Mouse (Mus musculus): ENCODE measurements around the gene Sgcd.
"Not testable (repeated sequence)": the region's sequence is repeated elsewhere in the genome, so short reads cannot be mapped to it uniquely, and the experiment has no call there.

The Sgcd gene

GRCm38 (mm10) chr11:47777226-47777915 is 211.4 kb downstream of the Sgcd start:
- no peak for DNase-seq (ENCODE audit: extremely low read depth, insufficient read length, low spot score)

GRCm38 (mm10) chr11:47776019-47776418 is 212.8 kb downstream of the Sgcd start:
- no peak for DNase-seq (ENCODE audit: extremely low read depth, insufficient read length, low spot score)

DNA sequence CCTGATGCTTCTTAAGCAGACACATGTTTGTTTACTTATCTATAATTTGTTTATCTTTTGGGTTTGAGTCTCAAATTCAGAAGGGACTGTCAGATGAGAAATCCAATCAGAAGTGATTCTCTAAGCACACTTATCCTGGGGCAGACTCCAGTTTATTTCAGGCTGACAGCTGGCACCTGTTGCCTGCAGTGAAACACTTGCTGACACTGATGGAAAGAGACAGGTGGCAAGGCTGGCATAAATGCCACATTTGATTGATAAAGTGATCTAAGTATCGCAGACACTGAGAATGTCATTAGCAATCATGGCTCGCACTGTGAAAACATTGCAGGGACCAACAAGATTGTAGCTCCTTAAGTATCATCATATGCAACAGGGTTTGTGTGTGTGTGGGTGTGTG is 222.9 kb downstream of the Sgcd start:
- no peak for DNase-seq (ENCODE audit: extremely low read depth, insufficient read length, low spot score)

DNA sequence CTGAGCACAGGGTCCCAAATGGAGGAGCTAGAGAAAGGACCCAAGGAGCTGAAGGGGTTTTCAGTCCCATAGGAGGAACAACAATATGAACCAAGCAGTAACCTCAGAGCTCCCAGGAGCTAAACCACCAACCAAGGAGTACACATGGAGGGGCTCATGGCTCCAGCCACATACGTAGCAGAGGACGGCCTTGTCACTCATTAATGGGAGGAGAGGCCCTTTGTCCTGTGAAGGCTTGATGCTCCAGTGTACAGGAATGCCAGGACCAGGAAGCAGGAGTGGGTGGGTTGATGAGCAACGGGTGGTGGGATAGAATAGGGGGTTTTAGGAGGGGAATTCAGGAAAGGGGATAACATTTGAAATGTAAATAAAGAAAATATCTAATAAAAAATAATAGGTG is 225.2 kb downstream of the Sgcd start:
- not testable (repeated sequence) for DNase-seq (ENCODE audit: extremely low read depth, insufficient read length, low spot score)

DNA sequence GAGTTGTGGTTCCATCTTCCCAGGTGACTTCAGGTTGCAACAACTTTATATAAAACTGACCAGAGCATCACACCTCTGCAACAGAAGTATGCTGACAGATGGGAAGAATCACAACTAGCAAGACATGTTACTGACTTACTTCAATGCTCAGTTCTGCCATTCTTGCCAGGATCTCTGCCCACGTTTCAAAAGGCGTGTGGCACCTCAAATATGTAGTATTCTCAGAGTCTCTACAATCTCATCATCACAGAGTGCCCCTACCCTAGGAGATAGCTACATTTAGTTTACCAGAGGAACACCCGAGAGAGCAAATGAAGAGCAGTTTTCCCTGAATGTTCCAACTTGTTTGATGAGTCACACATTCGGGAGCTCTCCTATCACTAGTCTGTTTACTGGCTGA is 229.8 kb downstream of the Sgcd start:
- DNase-seq (ENCODE audit: extremely low read depth, insufficient read length, low spot score) = no peak

DNA sequence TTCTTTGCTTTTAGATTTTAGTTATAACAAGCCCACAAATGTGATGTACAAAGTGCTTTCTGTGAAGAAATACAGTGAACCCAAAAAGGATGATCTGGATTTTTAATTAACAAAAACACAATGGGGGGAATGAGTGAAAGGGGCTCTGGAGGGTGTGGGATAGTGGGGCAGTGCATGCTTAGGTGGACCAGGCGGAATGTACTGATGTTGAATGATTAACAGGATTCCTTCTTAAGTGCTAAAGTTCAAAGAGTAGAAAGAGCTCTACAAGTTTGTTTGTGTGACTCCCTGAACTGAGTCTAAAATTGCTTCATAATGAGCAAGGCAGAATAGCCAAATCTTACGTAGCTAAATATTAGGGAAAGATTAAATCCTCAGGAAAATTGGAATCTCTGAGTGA is 246.0 kb downstream of the Sgcd start:
- DNase-seq (ENCODE audit: extremely low read depth, insufficient read length, low spot score) = no peak

DNA sequence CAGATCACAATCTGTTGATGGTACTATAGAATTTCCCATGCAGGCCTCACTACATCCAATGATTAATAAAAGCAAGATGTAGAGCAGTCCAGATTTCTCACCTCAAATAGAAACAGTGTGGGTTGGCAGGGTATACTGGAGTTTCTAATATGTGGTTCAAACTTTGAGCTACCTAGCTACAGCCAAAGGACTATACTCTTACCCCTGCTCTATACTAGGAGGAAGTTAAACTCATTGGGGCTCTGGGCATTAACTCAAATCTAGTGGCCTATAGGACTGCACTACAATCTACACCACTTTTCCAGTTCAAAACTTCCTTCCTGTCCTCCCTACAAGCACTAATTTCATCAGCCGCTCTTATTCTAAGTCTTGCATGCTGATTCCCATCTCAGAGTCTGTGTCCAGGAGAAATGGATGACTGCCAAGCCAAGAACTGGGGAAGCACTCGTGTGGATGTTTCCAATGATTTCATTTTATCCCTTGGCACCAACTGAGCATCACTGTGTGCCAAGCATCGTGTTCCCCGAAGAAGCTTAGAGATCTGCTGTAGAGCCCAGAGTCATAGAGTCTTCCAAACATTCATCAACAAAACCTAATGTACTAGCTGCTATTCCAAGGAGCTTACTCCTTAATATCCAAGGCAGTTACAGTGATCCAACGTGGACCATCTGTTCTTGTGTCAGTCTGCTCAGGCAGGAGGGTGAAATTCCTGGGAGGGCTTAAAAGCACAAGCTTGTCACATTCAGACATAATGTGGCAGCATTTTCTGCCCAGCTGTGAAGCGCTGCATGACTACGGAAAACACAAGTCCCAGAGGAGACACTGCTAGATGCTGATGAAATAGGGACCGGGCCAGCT is 283.6 kb downstream of the Sgcd start:
- DNase-seq (ENCODE audit: extremely low read depth, insufficient read length, low spot score) = no peak

- DNase-seq (ENCODE audit: extremely low read depth, insufficient read length, low spot score) = no peak
Observed at GRCm38 (mm10) chr11:47695611-47696010, 293.2 kb downstream of the Sgcd start.

DNA sequence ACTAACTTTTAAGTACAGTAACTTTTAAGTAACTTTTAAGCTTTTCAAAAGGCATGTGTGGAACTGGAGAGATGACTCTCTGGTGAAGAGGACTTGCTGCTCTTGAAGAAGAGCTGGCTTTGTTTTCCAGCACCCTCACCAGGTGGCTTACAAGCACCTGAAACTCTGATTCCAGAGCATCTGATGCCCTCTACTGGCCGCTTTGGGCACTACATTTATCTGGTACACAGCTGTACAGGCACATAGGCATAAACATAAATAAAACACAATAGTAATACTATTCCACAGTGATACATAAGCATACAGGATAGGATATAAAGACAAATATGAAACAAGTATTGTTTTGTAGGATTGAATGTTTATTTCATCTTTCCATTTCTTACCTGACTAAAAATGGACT is 330.6 kb downstream of the Sgcd start:
- no peak for DNase-seq (ENCODE audit: extremely low read depth, insufficient read length, low spot score)

GRCm38 (mm10) chr11:47645911-47646310 is 342.9 kb downstream of the Sgcd start:
- no peak for DNase-seq (ENCODE audit: extremely low read depth, insufficient read length, low spot score)

DNA sequence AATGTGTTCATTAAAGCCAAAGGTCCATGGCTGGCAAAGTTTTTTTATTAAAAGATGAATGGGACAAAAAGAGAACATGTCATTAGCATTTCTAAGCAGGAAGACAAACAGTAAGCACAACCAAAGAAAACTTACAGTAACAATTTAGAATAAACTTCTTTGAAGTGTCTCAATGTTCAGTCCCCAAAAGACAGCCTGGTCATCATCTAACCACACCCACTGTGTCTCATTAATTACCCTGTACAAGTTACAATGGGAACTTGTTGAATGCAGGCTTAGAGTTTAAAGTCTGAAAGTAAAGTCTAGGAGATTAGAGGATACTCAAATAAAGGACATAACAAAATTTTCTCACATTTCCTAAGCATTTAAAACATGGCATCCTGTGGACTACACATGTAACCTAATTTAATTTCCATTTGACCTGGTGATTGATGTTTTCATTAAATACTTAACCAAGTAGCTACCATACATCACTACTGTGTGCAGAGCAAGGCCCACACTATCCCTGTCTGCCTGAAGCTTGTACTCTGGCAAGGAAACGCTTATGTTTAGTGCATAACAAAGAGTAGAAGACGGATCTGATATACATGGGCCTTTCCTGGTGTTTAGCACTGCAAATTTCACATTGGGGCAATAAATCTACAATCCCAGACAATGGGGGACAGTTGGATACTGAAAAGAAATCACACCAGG is 347.1 kb downstream of the Sgcd start:
- DNase-seq (ENCODE audit: extremely low read depth, insufficient read length, low spot score) = no peak

- DNase-seq (ENCODE audit: extremely low read depth, insufficient read length, low spot score) = no peak
Observed at GRCm38 (mm10) chr11:47640556-47640955, 348.2 kb downstream of the Sgcd start.

GRCm38 (mm10) chr11:47630186-47630585 is 358.6 kb downstream of the Sgcd start:
- DNase-seq (ENCODE audit: extremely low read depth, insufficient read length, low spot score) = no peak

DNA sequence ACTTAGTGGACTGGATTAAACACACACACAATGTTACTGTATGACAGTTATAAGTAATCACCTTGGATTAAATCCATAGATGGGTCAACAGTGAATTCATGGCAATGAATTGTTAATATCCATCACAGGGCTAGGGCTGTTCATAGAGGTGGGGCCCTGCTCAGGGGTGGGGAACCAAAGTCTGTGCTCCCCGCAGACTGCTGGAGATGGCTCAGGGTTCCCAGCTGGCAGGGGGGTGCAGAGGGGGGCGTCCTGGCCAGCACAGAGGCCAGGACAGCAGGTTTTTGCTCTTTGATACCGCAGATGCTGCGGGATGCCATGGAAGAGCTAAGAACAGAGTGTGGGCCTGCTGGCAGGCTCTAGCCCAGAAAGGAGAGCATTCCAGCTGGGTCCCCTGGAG is 378.9 kb downstream of the Sgcd start:
- no peak for DNase-seq (ENCODE audit: extremely low read depth, insufficient read length, low spot score)

DNA sequence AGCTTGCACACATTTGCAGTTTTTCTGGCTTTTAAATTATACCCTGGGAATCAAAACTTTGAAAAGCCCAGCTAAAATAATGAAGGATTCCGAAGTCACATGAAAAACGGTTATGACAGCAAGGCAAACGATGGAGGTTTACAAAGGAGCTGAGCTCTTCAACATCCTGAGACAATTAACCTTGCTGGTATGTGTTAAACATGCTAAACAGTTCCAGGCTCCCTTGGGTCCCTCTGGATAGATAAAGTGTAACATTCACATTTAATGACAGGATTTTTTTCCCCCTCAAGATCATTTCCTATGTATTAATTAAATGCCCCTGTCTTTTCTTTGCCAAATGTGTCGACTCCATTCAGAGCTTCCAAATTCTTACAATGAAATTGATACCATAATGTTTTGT is 414.1 kb downstream of the Sgcd start:
- no peak for DNase-seq (ENCODE audit: extremely low read depth, insufficient read length, low spot score)

GRCm38 (mm10) chr11:47568488-47568887 is 420.3 kb downstream of the Sgcd start:
- DNase-seq (ENCODE audit: extremely low read depth, insufficient read length, low spot score) = no peak

DNA sequence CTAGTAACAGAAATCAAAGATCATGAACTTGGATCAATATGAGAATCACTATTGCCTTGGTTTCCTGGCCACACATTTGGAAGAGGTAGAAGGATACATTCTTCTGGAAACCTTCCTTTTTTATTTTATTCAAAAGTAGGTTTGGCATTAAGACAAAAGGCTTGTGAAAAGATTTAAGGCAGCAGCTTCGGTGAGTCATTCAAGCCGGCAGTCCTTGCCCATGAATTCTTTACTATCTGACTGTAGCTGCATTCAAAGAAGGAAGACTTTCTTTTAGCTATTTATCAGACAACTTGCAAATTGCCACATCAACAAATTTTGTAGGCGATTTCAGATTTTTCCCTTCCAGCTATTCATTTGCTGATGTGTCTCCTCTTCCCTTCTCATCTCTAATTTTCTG is 422.6 kb downstream of the Sgcd start:
- DNase-seq (ENCODE audit: extremely low read depth, insufficient read length, low spot score) = no peak

GRCm38 (mm10) chr11:47524845-47525244 is 463.9 kb downstream of the Sgcd start:
- no peak for DNase-seq (ENCODE audit: extremely low read depth, insufficient read length, low spot score)

GRCm38 (mm10) chr11:47508047-47508446 is 480.7 kb downstream of the Sgcd start:
- no peak for DNase-seq (ENCODE audit: extremely low read depth, insufficient read length, low spot score)

- not testable (repeated sequence) for DNase-seq (ENCODE audit: extremely low read depth, insufficient read length, low spot score)
Observed at GRCm38 (mm10) chr11:47503236-47503635, 485.5 kb downstream of the Sgcd start.

- no peak for DNase-seq (ENCODE audit: extremely low read depth, insufficient read length, low spot score)
Observed at GRCm38 (mm10) chr11:47473493-47474230, 515.1 kb downstream of the Sgcd start.
